Mouse (Mus musculus) frontal cortex, adult (tissue): ENCODE measurements around the gene Mcm8.

Experiments used
- ATAC-seq: cut with Nextera tagmentation; 2 replicates; pipeline ENCODE4 v1.9.2; 2017; ENCODE audit warnings: mild to moderate bottlenecking, moderate library complexity, mixed read lengths; ENCODE audit not compliant: low TSS enrichment

Mcm8 gene

DNA sequence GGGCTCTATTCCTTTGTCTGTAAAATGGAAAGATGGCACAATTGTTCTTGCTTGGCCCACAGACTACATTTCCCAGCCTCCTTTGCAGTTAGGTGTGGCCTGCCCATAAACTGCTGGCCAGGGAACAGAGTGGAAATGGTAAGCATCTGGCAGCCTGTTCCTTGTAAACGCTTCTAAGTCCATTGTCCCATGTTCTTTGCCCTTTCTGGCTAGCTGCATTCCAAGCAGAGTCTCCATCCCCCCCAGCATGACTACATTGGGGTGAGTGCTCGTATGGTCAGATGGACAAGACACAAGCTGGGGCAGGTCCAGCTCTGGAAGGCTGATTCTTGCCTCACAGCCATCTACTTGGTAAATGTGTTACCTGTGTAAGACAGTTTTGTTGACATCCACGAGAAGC lies 55.7 kb downstream of the Mcm8 start:
- ATAC-seq: no peak

DNA sequence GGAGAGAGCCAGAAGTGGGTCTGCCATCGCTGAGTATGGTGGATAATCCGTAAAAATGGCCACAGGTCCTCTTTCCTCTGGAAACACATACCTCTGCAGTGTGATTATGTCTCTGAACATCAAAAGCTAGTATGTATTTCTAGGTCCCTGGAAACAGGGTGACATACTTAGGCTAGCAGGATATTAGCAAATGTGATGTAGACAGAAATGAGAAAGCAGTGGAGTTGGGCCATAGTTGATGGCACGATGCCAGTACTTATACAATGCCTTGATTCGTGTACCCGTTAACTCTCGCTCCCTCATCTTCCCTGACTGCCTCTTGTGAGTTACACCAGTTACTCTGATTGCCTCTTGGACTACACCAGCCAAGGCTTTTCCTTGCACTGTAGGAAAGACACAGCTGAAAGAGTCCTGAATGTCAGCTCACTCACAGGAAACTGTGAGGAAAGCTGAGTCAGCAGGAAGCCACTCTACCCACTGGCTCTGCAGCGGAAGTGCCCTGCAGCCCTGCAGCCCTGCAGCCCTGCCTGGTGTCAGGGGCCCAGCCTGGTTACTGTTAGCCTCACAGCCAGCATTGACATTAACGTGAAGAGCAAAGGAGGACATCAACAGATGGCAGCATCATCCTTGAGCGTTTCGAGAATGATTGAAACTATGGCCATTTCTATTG lies 57.9 kb downstream of the Mcm8 start:
- ATAC-seq: no peak

DNA sequence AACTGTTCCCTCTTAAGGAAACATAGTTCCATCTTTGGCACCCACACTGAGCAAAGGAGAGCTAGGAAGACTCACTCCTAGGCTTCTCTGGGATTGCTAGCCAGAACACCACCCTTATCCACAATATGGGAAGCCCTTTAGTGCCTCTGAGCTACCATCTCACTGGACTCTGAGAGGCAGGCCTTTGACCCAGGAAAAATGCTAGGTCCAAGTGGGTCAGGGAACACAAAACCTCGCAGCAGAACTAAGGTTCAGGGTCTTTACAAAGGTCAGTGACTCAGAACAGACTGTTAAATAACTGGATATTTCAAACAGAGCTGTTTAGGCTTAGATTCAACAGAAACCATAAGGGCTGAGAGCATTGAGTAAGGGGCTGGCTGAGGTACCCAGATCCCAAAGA lies 61.0 kb downstream of the Mcm8 start:
- ATAC-seq: no peak

DNA sequence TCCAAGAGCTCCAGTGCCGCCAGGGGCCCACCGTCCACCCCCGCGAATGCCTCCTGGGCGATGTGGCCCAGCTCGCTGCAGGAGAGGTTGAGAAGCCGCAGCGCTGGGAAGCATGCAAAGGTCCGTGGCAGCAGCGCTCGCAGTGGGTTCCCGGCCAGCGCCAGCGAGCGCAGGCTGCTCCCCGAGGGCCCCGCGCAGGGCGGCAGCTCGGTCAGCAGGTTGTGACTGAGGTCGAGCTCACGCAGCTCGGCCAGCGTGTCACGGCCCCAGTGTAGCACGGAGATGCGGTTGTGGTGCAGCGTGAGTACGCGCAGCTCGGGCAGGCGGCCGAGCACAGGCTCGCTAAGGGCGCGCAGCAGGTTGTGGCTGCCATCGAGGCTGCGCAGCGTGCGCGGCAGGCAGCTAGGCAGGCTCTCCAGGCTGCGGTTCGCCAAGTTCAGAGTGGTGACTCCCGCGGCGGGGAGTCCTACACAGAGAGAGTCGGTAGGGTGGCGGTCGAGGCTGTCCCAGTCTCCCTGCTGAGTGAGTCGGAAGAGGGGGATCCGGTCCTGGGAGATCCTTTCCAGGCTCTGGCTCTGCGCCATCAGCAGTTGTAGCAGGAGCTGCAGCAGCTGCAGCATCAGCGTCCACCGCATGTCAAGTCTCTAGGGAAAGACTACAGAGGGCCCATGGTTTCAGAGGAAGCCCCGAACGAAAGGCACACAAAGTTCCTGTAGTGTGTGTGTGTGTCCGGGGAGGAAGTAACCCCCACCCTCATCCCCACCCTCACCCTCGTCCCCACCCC lies 63.5 kb downstream of the Mcm8 start:
- ATAC-seq: peak; percentile 87

DNA sequence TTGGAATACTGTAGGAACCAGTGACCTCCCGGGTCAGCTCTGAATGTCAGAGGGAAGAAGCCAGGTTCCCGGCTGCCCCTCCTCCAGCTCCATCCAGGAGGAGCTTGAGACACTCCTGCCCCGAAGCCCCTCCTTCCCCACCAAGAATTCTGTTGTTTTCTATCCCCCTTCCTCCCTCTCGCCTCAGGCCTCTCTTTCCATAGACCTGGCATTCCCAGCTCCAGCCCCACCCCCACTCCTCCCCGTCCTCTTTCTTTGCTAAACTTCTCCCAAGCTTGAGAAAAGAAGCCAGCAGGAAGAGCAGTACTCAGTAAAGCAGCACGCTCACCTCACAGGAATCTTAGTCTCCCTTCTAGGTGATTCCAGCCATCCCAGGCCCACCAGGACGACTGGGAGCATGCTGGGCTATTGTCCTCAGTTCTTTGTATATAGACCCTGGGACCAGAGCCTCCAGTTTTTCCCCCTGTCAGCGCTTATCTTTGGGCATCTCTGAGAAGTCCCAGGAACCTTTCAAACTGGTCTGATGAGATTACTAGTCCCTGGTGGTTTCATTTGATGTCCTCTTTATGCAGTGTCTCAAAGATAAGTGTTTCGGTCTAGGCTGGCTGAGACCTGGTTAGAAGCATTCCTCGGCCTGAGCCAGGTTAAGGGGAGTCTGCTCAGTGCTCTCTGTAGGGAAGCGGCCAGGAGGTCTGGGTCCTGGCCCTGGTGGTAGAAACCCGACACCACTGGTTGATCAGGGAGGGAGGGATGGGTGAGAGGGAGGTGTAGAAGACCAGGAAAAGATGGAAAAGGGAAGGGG lies 65.1 kb downstream of the Mcm8 start, which contains the start of gene Lrrn4:
Lrrn4 (minus strand) TSS at position 48 of the 802 bp plus-strand sequence.
- no peak for ATAC-seq

DNA sequence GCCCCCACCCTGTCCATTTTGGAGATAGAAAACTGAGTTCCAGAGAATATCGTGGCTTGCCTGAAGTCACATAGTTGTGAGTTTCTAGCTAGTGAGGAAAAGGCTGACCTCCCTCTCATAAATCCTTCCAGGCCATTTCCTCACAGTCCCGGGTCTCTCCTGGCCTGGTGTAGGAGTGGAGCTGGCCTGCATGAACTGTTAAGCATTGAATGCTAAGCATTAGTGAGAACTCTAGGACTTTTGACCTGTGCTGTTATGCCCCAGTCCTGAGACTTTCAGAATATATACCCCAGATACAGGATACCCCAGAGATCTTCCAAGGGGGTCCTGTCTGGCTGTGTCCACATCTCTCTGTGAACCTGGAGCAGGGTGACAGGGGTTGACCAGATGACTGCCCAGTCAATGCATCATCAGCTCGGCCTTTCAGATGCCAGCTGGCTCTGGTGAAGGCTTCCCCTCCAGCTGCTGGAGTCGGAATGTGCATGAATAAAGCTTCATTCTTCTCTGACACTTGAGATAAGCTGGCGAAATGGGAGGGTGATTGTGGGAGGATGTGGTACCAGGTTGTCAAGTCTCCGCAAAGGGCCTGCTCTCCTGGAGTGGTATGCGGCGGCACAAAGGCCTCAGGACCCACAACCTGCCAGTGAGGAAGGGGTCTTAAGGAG lies 68.5 kb downstream of the Mcm8 start:
- ATAC-seq: no peak; the same call in 1 of the 2 replicates

DNA sequence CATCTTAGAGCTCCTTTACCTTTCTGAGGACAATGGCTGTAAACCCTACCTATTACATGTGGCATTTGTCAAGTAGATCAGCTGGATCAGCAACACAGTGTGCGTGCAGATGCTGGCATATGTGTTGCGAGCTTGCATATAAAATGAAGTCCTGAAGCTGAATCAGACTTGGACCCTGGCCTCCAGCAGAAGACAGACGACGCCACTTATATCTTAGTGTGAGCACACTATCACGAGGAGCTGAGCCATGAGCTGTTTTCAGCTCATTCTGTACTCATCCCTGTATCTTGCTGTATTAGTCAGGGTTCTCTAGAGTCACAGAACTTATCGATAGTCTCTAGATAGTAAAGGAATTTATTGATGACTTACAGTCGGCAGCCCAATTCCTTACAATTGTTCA lies 69.4 kb downstream of the Mcm8 start:
- ATAC-seq: peak; percentile 73
